In genomic region chr10:37310266-37310945, GRCm38 (mm10) we compare ENCODE assay signal across 11 mouse cellular contexts.
"Had no signal": no experiment of that assay in that cellular context is flagged by ENCODE, and none has a peak within 500 bp of the region (broad histone marks: within the 10 kb centered on the region; RNA-seq: fewer than 3 reads in every experiment).

No protein-coding gene starts in this region.

- H3K36me3 ChIP-seq: limb, embryonic 13.5 days; neural tube, embryonic 15.5 days had no signal

- H3K4me1 ChIP-seq: limb, embryonic 13.5 days had no signal

- DNase-seq: kidney, postnatal 10 days; left cerebral cortex, postnatal 4 days; lung, adult 18-20 months; midbrain, embryonic 14.5 days; right cerebral cortex, adult 18-20 months; right cerebral cortex, postnatal 25 days; thymus, postnatal 36 days had no signal

- H3K9me3 ChIP-seq: limb, embryonic 13.5 days; neural tube, embryonic 15.5 days had no signal

- H3K4me2 ChIP-seq: limb, embryonic 13.5 days; neural tube, embryonic 15.5 days had no signal

- H3K4me3 ChIP-seq: limb, embryonic 13.5 days; myocyte; neural tube, embryonic 15.5 days had no signal

- H3K27ac ChIP-seq: limb, embryonic 13.5 days; liver, embryonic 14.5 days; neural tube, embryonic 15.5 days had no signal

- H3K9ac ChIP-seq: limb, embryonic 13.5 days; liver, embryonic 14.5 days; neural tube, embryonic 15.5 days had no signal

- H3K27me3 ChIP-seq: limb, embryonic 13.5 days; neural tube, embryonic 15.5 days had no signal
